Mouse (Mus musculus) MEL (cell line): ENCODE results near the gene Foxj2.

Source experiments
- CHD2 ChIP-seq: IDR thresholded peaks from 2 replicates; pipeline ENCODE4 v1.6.1; 2011; ENCODE audit warnings: low read length, improper control_type of control experiment
- CTCF ChIP-seq, 3 experiments: IDR thresholded peaks in 2 of 3; conservative IDR thresholded peaks in 1 of 3; 2 replicates each; pipeline ENCODE4 v1.5.1; 2011 to 2012; ENCODE audit warnings: low read length in 3 of 3, low read depth in 2 of 3, mild to moderate bottlenecking in 2 of 3, improper control_type of control experiment in 1 of 3, inconsistent platforms in 1 of 3, mixed read lengths in 1 of 3, moderate library complexity in 1 of 3; ENCODE audit not compliant: control insufficient read depth in 1 of 3, insufficient read depth in 1 of 3, poor library complexity in 1 of 3, severe bottlenecking in 1 of 3
- GATA1 ChIP-seq: IDR thresholded peaks from 2 replicates; pipeline ENCODE4 v1.6.1; 2011; ENCODE audit warnings: low read depth, low read length, improper control_type of control experiment
- HCFC1 ChIP-seq: IDR thresholded peaks from 2 replicates; pipeline ENCODE4 v1.6.1; 2012; ENCODE audit warnings: low read depth, mild to moderate bottlenecking, inconsistent platforms, low read length, improper control_type of control experiment, moderate library complexity
- MAFK ChIP-seq: IDR thresholded peaks from 2 replicates; pipeline ENCODE4 v1.6.1; 2011; ENCODE audit warnings: low read depth, mild to moderate bottlenecking, low read length, improper control_type of control experiment, borderline replicate concordance
- MAX ChIP-seq: IDR thresholded peaks from 2 replicates; pipeline ENCODE4 v1.6.1; 2011; ENCODE audit warnings: low read length, improper control_type of control experiment
- POLR2A ChIP-seq, 2 experiments: IDR thresholded peaks; 2 replicates each; pipeline ENCODE4 v1.6.1; 2011 to 2012; ENCODE audit warnings: low read length in 2 of 2, mild to moderate bottlenecking in 2 of 2, control low read depth in 1 of 2, improper control_type of control experiment in 1 of 2, low read depth in 1 of 2, moderate library complexity in 1 of 2; ENCODE audit not compliant: control insufficient read depth in 1 of 2, insufficient read depth in 1 of 2, poor library complexity in 1 of 2
- SIN3A ChIP-seq: IDR thresholded peaks from 2 replicates; pipeline ENCODE4 v1.6.1; 2012; ENCODE audit warnings: low read length, improper control_type of control experiment, inconsistent platforms
- USF1 ChIP-seq: IDR thresholded peaks from 2 replicates; pipeline ENCODE4 v1.6.1; 2014; ENCODE audit warnings: low read depth, mild to moderate bottlenecking, inconsistent platforms, low read length, improper control_type of control experiment, moderate library complexity

GRCm38 (mm10) chr6:122779916-122780315 lies 39.8 kb upstream of the Foxj2 start:
- no peak for TF ChIP-seq SIN3A
- TF ChIP-seq GATA1, result no peak
- no peak for TF ChIP-seq CTCF (IDR thresholded peaks at IDR 0.05 in 2 of 3, conservative IDR thresholded peaks at IDR 0.05 in 1 of 3; ENCODE audit: control insufficient read depth in 1 of 3, insufficient read depth in 1 of 3, low read depth in 2 of 3, low read length in 3 of 3, poor library complexity in 1 of 3, severe bottlenecking in 1 of 3)
- TF ChIP-seq MAX, result no peak
- no peak for TF ChIP-seq USF1
- no peak for TF ChIP-seq MAFK
- TF ChIP-seq HCFC1, result no peak
- TF ChIP-seq POLR2A (IDR thresholded peaks at IDR 0.05; ENCODE audit: control insufficient read depth in 1 of 2, insufficient read depth in 1 of 2, low read depth in 1 of 2, low read length in 2 of 2, poor library complexity in 1 of 2), result no peak
- no peak for TF ChIP-seq CHD2
